Mouse (Mus musculus) CD4-positive naive resting alpha-beta T cell, adult 57 days (primary cell): Measurements from ENCODE around the gene Nfyc. TPM values are rescaled to one million over a fixed set of nuclear protein-coding genes. Genes with fewer than 3 reads are reported as not detected.

Experiments used
- total RNA-seq: library from RNA; stranded (reverse); gene quantifications from one replicate; pipeline ENCODE4 v1.2.4, GENCODE M21; 2023

Gene Nfyc
- total RNA-seq, result 107 TPM

DNA sequence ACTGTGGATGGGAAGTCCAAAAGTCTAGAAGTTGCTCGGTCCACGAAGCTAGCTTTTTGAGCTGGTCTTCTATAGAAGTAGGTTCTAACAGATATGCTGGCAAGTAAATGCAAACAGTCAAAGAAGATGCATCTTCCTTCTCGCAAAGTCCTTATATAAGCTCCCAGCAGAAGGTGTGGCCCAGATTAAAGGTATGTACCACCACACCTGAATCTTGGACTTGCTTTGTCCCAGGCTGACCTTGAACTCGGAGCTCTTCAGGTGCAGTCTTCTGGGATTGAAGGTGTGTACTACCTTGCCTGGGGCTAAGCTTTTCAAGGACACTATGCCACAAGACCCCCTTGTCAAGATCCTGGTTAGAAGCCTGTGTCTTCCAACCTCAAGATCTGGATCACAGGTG, at the start of gene Nfyc:
Gene Nfyc, minus strand, starts transcription at position 101 of the 400 bp plus-strand sequence.

DNA sequence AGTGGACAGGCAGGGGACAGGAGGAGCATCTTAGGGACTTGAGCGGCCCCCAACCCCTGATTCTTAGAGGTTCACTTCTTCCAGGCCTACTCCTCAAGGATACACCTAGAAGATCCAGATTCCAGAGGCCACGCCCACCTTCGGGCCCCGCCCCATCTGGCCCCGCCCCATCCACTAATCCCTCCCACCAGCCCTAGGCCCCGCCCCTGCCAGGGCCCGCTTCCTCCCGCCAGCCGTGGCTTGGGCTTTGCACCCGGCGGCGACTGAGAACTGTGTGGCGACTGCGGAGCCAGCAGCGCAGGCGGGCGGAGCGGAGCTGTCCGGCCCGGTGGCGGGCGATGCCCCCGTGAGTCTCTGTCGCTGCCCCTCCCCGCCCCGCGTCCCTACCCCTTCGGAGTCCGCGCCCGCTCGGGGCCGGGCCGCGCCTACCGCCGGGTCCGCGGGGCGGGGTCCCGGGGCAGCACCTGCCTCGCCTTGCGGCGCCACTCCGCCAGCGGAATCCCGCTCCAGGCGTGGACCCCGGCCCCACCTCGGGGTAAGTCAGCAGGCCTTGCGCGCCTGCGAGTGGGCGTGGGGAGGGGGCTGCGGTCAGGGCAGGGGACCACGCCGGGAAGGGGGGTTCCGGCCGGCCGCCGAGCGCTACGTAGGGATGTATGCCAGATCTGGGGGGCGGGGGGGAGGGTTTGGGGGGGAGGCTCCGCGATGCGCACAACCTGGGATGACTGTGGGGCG, 23.4 kb upstream of the Nfyc start, which contains the start of gene Rims3:
Gene Rims3, plus strand, starts transcription at position 229 of the 732 bp plus-strand sequence.

DNA sequence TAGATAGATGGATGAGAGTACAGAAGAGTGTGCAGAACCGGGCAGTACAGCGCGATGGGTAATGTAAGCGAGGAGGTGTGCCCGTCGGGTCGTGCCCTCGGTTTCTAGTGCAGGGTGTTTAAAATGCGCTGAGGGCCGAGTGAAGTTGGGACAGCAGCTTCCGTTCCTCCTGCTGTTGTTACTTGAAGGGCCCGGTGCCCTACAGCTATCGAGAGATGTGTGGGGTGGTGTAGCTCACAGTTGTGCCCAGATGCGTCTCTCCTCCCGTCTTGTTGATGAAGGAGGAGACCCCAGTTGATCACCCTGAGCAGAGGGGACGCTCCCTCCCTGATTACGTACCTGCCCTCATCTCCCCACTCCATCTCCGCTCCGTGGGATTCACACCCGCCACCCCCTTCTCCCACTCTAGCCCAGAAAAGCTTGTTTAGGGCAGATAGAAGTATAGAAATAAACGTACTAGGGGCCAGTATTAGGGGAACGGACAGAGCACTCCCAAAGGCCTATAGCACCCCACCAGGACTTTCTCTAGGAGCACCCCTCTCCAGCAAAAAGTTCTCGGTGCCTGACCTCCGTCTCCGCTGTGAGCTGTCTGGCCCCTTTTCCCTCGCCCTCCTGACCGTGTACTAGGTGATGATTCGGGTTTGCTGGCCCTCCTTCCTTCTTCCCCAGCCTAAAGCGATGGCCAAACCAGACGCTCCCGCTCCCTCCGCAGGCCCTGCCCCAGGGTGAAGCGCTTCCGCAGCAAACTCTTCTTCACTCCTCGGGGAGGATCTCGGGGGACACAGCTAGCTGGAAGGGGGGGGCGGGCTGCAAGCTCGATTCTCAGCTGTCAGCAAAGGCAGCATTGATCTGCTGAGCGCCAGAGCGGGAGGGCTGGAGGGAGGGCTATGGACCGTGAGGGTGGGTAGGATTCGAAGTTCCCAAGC, 83.2 kb downstream of the Nfyc start, which contains the start of gene Kcnq4:
Gene Kcnq4, minus strand, starts transcription at position 672 of the 926 bp plus-strand sequence.

Other genes with a start within 250 kb of the Nfyc start
- not detected for gene Gm8439, start 242.8 kb downstream of the Nfyc start, total RNA-seq
- gene Cited4, start 165.0 kb downstream of the Nfyc start, total RNA-seq, result 0.95 TPM
- gene Kcnq4, start 83.0 kb downstream of the Nfyc start, total RNA-seq, result not detected
- 3.8 TPM for gene Rims3, start 23.2 kb upstream of the Nfyc start, total RNA-seq
- 9.3 TPM for gene Exo5, start 93.4 kb upstream of the Nfyc start, total RNA-seq
- 5.3 TPM for gene Zfp69, start 120.1 kb upstream of the Nfyc start, total RNA-seq
- 160 TPM for gene Smap2, start 185.7 kb upstream of the Nfyc start, total RNA-seq
- gene Col9a2, start 207.8 kb upstream of the Nfyc start, total RNA-seq, result not detected